Mouse (Mus musculus) c-Kit-negative CD71-positive TER-119-positive erythroid progenitor cells, embryonic 14.5 days (primary cell): Measurements from ENCODE around the gene Lamb1.

Source experiments
- DNase-seq: peaks from one replicate; pipeline ENCODE4 v3.0.0-alpha.2; 2013; ENCODE audit warnings: low read depth, low spot score

The Lamb1 gene

DNA sequence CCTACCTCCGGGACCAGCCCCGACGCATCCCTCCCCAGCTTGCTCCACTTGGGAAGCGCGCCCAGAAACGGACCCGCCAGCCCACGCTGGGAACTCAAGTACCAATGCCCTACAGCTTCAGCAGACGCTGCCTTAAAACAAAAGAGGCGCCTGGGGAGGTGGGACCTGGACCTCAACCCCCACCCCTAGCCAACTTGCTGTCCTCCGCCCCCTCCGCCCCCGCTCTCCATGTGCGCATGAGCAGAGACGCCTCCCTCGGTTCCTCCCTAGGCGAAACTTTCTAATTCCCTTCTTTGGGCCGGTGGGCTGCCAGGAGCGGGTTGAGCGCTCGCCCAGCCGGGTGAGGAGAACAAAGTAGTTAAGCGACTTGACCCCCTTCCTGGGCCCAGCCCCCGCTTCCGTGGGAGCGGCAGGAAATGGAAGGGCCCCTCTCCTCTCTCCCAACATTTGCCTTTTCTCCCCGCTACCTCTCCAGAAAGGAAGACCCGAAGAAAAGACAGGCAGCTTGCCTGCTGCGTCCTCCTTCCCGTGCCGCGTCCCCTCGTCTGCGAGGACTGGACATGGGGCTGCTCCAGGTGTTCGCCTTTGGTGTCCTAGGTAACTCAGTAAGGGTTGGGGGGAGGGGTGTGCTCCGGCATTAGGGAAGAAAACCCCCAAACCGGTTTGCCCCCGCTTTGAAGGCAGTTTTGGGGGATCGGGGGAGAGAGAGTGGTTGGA lies at the start of gene Lamb1:
Lamb1 (plus strand) TSS at position 230 of the 717 bp plus-strand sequence.
- no peak for DNase-seq

DNA sequence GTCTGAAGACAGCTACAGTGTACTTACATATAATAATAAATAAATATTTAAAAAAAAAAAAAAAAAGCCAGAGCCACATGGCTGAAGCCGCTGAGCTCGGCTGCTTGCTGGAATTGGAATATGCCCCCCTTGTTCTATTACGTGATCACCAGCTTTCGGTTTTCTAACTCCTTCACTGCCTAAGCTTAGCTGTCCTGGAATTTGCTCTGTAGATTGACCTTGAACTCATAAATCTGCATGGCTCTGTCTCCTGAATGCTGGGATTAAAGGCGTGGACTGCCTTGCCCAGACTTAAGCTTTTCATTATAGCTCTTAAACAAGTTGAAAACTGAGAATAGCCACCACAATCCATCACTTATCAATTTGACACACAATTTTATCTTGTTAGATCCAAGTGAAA lies 47.8 kb upstream of the Lamb1 start:
- DNase-seq, result no peak

DNA sequence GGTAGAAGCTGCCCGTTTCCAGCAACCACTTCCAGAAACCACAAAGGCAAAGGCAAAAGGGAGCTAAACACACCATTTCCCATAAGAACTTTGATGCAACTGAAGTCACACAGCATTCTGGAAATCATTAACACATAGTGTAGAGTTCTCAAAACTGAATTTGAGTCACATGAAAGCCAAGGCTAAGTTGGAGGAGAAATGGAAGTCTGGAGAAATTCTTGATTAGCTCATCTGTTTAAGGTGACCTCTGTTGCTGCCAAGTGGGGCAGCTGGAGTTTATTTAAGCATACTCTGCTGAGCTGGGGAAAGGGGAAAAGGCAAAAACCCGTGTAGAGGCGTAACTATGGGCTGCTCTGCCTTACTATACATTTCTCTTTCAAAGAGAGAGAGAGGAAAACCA lies 46.3 kb upstream of the Lamb1 start:
- no peak for DNase-seq

DNA sequence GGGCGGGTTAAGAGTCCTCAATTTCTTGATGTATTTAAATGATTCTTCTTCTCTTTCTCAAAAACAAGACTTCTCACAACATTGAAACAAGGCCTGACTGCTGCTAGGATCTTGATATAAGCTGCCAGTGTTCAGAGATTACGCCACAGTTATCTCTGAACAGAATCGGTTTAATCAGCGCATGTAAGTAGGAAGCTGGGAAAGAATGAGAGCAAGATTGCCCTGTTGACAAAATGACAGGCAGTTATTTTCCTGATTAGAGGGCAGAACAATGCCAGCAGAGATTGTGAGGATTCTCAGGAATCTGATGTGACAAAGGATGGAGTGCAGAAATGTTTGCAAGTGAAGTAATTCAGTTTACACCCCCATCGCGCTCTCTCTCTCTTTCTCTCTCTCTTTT lies 43.5 kb upstream of the Lamb1 start:
- DNase-seq, result no peak

DNA sequence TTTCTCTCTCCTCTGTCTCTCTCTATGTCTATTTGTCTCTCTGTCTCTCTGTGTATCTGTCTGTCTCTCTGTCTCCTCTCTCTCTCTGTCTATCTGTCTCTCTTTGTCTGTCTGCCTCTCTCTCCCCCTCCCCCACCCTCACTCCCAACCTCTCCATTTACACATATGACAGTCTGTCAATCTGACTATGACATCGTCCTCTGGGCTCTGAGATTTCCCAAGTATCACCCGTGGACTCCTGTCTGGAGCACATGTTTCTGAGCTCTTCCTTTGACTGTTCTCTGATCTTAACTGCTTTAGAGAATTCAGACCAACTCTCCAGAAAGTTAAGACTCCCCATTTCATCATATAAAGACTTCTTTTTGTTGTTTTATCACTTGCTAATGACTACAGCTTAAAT lies 42.8 kb upstream of the Lamb1 start:
- no peak for DNase-seq

DNA sequence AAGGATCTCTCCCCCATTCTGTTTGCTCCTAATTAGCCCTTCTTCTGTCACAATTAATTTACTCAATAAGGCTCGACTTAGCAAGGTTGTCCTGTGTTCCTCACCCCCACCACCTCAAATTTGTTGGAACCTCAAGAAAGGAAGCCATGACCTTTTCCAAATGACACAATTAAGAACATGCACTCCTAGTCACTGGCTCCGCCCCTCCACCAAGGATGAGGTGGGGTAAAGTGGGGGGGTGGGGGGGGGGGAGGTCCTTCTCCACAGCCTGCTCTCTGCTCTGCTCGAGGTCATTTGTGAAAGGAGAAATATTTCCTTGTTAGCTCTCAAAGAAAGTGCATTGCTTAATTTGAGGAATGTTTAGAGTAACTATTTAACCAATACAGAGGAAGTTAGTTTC lies 42.3 kb upstream of the Lamb1 start:
- DNase-seq, result no peak

DNA sequence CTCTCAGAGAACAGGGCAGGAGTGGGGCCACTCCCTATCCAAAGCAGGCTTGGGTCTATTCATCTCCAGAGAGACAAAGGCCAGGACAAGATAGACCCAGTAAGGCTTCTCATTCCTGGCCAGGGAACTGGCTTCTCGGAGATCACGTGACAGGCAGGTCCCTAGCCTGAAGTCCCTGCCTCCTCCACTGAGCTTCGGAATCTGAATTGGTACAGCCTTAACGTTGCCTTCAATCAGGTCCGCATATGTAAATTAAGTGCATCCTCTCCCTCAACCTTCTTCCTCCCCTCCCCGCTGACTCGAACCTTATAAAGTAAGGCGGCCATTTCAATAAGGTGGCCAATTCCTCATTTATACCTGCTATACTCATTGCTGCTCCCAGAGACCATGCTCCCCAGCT lies 39.6 kb upstream of the Lamb1 start:
- DNase-seq, result no peak

DNA sequence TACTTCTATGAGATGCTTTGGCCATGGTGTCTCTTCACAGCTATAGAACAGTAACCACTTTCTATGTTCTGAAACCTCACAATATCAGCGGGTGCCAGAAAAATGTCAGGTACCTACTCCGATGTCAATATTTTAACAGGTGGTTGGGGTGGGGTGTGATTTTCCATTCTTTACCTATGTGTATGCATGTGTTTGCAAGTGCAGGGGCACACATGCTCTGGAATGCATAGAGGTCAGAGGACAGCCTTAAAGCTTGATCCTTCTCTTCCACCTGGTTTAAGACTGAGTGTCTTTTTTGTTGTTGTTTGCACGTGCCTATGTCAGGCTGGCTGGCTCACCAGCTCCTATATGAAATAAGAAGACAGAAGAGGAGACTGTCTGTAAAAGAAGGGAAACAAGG lies 37.9 kb upstream of the Lamb1 start:
- DNase-seq, result no peak

DNA sequence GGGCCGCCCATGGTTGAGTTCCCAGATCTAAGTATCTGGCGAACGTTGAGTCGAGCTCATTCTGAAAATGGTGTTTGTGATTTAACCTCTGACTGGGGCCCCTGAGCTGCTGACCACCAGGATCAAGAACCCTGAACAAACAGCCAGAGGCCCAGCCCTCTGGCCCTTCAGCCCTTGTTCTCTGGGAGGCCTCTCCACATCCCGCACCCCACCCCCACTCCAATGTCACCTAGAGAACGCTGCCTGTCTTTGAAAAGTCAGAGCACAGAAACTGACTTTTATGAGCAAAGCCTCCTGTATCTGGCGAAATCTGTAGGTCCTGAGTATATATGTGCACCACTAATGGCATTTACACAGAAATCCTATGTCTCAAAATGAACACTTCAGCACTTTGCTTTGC lies 36.2 kb upstream of the Lamb1 start:
- DNase-seq, result no peak

DNA sequence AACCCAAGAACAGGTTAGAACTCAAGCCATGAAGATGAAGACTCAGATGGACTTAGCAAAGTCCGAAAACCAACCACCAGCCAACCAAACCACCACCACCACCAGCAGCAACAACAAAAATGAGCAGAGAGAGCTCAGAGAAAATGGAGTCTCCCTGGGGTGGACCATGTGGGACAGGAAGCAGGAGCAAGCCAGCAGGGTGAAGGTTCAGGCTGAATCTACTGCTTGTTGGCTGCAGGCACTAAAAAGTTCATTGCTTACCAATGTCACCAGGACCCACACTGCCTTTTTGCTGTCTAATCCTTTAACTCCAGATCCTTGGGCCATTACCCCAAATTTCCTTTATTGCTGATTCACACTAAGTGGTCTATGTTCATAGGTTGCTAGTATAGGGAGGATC lies 32.4 kb upstream of the Lamb1 start:
- no peak for DNase-seq

DNA sequence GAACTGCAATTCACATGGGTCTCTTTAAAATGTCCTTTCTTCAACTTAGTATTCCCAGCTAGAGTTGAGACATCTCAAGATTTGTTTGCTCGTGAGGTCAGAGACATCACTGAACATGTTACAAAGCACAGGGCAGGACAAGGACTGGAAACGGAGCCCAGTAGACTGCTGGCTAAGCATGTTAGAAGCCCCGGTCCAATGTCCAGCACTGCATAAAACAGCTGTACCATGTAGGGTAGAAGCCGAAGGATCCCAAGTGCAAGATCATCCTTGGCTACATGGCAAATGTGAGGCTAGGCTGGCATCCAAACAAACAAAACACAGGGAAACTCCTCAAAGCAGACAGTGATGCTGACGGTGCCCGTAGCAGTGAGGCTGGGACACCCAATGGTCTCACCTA lies 30.0 kb upstream of the Lamb1 start:
- no peak for DNase-seq

DNA sequence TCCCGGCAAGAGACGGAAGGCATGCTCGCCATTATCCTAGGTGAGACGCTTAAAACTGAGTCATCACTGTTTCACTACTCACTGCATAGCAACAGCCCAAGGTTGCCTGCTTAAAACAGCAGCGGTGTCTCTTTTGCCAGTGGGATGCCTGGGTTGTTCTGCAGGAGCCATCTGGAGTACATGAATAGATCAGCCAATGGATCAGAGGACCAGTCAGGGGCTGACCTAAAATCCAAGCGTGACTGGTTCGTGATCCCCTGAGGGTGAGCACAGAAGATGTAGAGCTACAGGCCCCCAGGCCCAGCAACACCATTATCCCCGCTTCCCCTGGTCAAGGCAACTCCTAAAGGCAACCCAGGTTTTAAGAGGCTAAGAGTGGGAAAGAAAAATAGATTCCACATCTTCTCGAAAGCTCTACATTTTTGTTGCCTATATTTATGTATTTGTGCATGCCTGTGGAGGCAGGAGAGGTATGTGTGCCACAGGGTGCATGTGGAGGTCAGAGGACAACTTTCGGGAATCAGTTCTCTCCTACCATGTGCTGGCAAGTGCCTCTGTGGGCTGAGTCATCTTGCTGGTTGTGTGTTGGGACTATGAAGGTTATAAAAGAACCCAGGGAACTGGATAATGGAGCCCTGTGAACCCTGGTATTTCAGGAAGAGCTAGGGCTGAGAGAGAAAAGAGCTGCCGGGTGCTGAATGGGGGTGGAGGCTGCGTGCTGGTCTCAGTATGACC lies 28.0 kb upstream of the Lamb1 start:
- DNase-seq, result no peak

DNA sequence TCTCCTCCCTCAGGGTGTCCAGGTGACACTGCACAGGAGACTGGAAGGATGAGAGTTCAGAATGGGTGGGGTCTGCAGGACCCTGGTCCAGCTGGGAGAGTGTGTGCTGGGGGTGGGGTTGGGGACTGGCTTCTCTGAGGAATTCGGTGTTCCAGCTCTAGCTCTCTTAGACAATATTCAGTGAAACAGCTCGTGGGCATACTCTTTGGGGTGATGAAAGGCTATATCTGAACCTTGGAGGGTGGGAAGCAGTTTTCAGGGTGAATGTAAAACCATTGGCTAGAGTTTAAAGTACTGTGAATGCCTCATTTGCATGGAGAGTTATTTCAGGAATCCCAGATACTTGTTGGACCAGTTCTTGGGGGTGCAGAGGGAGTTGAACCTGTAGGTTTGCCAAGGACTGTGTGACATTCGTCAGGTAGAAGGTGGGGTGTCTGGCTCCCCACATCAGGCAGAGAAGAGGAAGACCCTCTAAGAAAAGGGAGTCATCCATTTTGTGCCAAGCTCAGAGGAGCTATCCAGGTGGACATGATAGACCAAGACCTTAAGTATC lies 25.9 kb upstream of the Lamb1 start:
- no peak for DNase-seq

DNA sequence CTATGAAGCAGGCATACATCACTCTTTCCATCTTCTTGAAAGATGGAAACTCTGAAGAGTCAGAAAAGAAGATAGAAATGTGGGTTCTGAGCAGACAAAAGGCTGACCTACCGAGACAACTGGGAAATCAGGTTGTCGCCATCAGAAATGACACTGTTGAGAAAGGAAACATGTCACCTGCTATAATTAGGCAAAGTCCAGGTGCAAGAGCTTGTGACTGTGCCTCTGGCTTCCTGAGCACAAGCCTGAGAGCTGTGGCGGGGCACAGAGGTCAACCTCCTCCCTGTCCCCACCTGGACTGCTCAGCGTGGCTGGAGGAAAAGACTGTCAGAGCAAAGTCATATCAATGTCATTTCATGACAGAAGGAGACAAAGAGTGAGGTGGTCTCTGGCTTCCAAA lies 25.2 kb upstream of the Lamb1 start:
- no peak for DNase-seq

DNA sequence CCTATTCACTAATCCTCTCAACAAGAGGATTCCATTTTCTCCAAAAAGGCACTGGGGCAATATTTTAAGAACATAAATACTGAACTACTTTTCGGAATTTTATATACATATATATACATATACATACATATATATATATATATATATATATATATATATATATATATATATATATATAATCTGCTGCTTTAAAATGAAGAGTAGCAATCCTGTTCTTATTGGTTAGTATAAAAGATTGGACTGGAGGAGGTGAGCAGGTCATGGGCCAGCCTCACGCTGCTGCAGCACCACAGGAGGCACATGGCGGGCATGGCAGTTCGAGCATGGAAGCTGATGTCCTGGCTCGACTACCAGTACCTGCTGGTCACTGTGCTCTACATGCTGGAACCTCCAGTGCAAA lies 24.6 kb upstream of the Lamb1 start, which contains the start of gene Gm6993:
Gm6993 (plus strand) TSS at position 301 of the 400 bp plus-strand sequence.
- DNase-seq, result no peak

DNA sequence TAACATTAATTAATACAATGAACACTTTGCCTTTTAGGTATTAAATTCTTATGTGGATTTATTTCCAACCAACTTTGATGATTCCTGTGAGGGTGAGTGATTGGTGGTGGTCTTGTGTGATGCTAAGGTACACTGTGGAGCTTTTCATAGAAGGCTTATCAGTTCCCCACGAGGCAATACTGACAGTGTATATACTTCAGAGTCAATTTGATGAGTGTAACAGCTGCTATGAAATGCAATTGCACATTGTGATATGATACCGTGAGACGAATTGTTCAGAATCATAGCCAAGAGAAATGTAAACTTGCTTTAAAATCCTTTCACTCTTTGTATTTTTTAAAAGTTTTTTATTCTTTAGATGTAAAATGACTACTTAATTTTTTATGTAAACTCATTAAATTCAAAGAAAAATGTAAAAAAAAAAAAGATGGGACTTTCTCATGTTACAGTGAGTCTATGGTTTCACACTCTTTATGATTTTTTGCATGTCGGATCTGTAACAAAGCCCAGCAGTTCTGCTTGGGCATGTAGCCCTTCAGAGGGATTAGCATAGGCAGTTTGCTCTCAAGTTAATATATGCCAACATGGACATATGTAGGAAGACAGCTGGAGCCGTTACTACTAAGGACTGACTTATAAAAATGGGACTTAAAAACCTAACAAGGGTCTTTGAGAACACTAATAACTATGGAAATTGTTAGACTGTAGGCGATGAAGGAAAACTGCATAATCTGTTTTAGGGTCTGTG lies 23.3 kb upstream of the Lamb1 start:
- no peak for DNase-seq

DNA sequence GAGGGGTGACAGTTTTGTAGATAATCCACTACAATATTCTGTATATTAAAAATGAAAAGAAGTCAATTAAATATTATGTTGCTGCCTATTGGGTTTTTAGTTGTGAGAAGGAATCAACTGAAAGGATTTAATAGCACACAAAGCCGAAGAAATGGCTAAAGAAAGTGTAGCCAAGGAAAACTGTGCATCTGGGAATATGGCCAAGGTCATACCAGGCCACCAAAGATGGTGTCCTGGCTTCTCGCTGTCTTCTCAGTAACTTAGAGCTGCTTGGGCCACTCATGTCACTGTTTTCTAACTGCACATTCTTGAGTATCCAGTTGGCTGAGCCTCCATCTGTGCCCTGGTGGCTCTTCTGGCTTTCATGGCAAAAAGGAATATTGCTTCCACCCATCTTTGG lies 21.0 kb upstream of the Lamb1 start:
- DNase-seq, result no peak

DNA sequence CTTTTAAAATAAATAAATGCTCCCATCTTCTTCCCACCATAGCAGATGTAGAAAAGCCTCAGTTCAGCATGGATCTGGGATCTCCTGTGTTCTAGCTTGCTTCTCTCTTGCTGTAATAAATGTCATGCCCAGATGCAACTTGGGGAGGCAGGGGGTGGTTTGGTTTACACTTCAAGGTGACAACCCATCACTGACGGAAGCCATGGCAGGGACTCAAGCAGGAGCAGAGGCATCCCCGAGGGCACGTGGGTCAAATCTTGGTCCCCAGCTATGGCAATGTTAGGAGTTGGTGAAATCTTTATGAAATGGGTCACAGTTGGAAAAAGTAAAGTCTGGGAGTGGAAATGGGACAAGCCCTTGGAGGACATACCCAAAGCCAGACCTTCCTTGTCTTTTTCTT lies 20.3 kb upstream of the Lamb1 start:
- DNase-seq, result no peak

DNA sequence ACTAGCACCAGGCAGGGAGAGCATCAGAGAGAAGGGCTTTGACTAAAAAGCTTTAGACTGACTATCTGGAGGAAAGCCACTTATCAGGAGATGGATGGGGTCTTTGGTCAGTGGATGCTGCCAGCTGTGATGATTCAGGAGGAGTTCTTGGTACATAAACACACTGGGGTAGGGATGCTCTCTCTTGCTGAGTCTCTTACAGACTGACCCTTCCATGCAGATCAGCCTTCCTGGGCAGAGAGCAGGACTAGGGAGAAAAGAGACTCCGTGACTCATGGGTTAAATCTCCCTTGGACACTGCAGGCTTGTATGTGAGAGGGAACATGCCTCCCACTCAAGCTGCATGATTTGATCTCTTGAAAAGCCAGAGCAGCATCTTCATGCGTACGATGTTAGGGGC lies 18.9 kb upstream of the Lamb1 start:
- DNase-seq, result no peak

DNA sequence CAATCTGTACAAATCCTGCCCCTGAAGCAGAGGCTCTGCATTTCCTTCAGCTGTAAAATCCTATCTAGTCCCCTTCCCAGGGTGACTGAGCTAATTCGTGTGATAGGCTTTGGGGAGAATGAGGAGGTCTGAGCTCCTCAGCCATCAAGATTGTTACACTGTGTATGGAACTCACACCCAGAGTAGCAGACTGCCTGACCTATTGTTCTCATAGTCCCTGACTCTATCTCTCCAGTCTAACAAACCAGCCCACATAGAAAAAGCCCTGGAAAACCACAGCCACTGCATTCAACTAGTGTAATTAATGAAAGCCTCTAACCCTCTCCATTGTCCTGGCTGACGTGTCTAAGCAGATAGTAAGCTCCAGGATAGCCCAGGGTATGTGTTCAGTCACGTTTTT lies 18.4 kb upstream of the Lamb1 start:
- no peak for DNase-seq

DNA sequence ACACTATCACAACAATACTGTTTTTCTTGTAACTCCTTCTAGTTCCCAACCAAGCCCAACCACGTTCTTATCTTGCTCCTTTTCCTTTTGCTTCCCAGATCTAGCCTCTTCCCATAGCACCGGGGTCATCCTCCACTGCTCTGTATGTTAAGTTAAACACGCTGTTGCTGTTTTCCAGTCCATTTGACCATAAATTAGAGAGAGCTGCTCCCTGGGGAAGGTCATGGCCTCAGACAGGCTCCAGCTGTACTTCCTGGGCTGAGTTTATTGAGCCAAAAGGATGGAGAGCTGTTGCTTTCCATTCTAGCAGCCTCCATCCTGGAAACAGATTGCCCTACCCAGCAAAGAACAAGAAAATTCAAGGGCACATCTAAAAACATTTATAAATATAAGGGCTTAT lies 16.9 kb upstream of the Lamb1 start:
- no peak for DNase-seq

DNA sequence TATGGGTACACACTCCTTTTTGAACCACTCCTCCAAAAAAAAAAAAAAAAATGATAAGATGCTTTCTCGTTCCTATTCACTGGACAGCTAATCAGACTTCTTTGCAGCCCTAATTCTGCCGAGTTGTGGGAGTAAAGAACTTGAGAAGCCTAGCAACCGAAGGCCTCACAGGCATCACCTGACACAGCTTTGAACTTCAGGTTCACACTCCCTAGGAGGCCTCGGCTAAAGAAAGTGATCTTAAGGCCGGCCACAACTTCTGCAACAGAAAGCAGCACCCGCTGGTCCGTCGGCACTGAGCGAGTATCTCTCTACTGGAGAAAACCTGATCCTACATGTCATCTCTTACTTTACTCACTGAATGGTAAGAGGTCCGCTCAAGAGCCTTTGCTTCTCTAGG lies 16.4 kb upstream of the Lamb1 start:
- no peak for DNase-seq
